Mouse (Mus musculus): ENCODE results near the gene Phldb2. TPM values are rescaled to one million over a fixed set of nuclear protein-coding genes. Genes with fewer than 3 reads are reported as not detected.

The Phldb2 gene
- polyA plus RNA-seq, 1 experiment from 2014 or later, result 17.4 TPM

GRCm38 (mm10) chr16:45699301-45699700 is 254.1 kb downstream of the Phldb2 start:
- no peak for ATAC-seq
- Histone ChIP-seq H3K27ac (no peak overlapping the region), H3K4me3 (no peak overlapping the region), H3K9me3 (replicated peaks) (no peaks in the 10 kb centered on the region), H3K36me3 (no peaks in the 10 kb centered on the region), H3K4me2 (no peak overlapping the region), H3K4me1 (no peaks in the 10 kb centered on the region), H3K27me3 (replicated peaks) (no peaks in the 10 kb centered on the region), H3K9ac (no peak overlapping the region)
- 54% methylated on average over 5 of the region's 5 CpGs for WGBS (ENCODE audit: insufficient replicate concordance)

- no peak for ATAC-seq
- no peak overlapping the region for H3K4me2 ChIP-seq
- 68% methylated on average over 6 of the region's 6 CpGs for WGBS (ENCODE audit: insufficient replicate concordance)
Measured at GRCm38 (mm10) chr16:45697996-45698395, 255.4 kb downstream of the Phldb2 start.

More at GRCm38 (mm10) chr16:45697996-45698395, 255.4 kb downstream of the Phldb2 start:
- no peaks in the 10 kb centered on the region for H3K9me3 ChIP-seq (replicated peaks)
- H3K36me3 ChIP-seq, result no peaks in the 10 kb centered on the region
- no peak overlapping the region for H3K27ac ChIP-seq
- no peaks in the 10 kb centered on the region for H3K27me3 ChIP-seq (replicated peaks)
- no peak overlapping the region for H3K9ac ChIP-seq
- no peak overlapping the region for H3K4me3 ChIP-seq
- H3K4me1 ChIP-seq, result no peaks in the 10 kb centered on the region

Other genes starting within 250 kb of the Phldb2 start
- gene Tagln3, start 229.0 kb downstream of the Phldb2 start, polyA plus RNA-seq (2016; fragmentation: Nextera tagmentation; extraction: Ambion mirVana), result 0.76 and 0.77 TPM in 2 replicates
- 22.7 and 24.3 TPM in 2 replicates for gene Abhd10, start 210.6 kb downstream of the Phldb2 start, polyA plus RNA-seq (2016; fragmentation: Nextera tagmentation; extraction: Ambion mirVana)
- 3.3 and 3.8 TPM in 2 replicates for gene Plcxd2, start 56.6 kb upstream of the Phldb2 start, polyA plus RNA-seq (2016; fragmentation: Nextera tagmentation; extraction: Ambion mirVana)
- gene Cd96, start 166.7 kb upstream of the Phldb2 start, polyA plus RNA-seq (2016; fragmentation: Nextera tagmentation; extraction: Ambion mirVana), result 0.12 and 0.15 TPM in 2 replicates
- 2.7 TPM in 2 replicates for gene Gm4737, start 201.5 kb upstream of the Phldb2 start, polyA plus RNA-seq (2016; fragmentation: Nextera tagmentation; extraction: Ambion mirVana)

All from liver, embryonic 12.5 days (tissue).